Mouse (Mus musculus) limb, embryonic 14.5 days (tissue): ENCODE results near the gene Arih2. TPM values are rescaled to one million over a fixed set of nuclear protein-coding genes. Genes with fewer than 3 reads are reported as not detected.
A peak's percentile ranks its signal among the peaks of the same experiment; 100 is the strongest.

Experiments
- ATAC-seq: fragments of 200-750 bp; cut with Nextera tagmentation; 2 replicates; pipeline ENCODE4 v1.8.0; 2017; ENCODE audit warnings: low read depth, moderate number of reproducible peaks, moderate TSS enrichment; ENCODE audit not compliant: low FRiP score
- DNase-seq: peaks from one replicate; pipeline ENCODE4 v3.0.0-alpha.2; 2015; ENCODE audit warnings: low spot score
- H3K27ac ChIP-seq: fragments of 300-500 bp; sonication (generic); replicated peaks from 2 replicates; pipeline ENCODE4 v1.5.1; 2014; ENCODE audit warnings: low read depth, mild to moderate bottlenecking, low read length, moderate library complexity, mixed read lengths
- H3K27me3 ChIP-seq: fragments of 300-500 bp; sonication (generic); 2 replicates; pipeline ENCODE4 v1.6.1; 2014; ENCODE audit warnings: low read length, mixed read lengths; ENCODE audit not compliant: control insufficient read depth, insufficient read depth
- H3K36me3 ChIP-seq: fragments of 300-500 bp; sonication (generic); 2 replicates; pipeline ENCODE4 v1.6.1; 2014; ENCODE audit warnings: mild to moderate bottlenecking, low read length, moderate library complexity, mixed read lengths; ENCODE audit not compliant: control insufficient read depth, insufficient read depth
- H3K4me1 ChIP-seq: fragments of 300-500 bp; sonication (generic); 2 replicates; pipeline ENCODE4 v1.6.1; 2014; ENCODE audit warnings: antibody characterized with exemption, low read length, mixed read lengths; ENCODE audit not compliant: control insufficient read depth, insufficient read depth
- H3K4me2 ChIP-seq: fragments of 300-500 bp; sonication (generic); replicated peaks from 2 replicates; pipeline ENCODE4 v1.6.1; 2014; ENCODE audit warnings: low read depth, mild to moderate bottlenecking, low read length, moderate library complexity; ENCODE audit not compliant: severe bottlenecking
- H3K4me3 ChIP-seq: fragments of 300-500 bp; sonication (generic); replicated peaks from 2 replicates; pipeline ENCODE4 v1.5.1; 2014; ENCODE audit warnings: low read length
- H3K9ac ChIP-seq: fragments of 300-500 bp; sonication (generic); 2 replicates; pipeline ENCODE4 v1.6.1; 2014; ENCODE audit warnings: mild to moderate bottlenecking, low read depth, low read length, moderate library complexity; ENCODE audit not compliant: severe bottlenecking
- H3K9me3 ChIP-seq: fragments of 300-500 bp; sonication (generic); 2 replicates; pipeline ENCODE4 v1.6.1; 2016; ENCODE audit warnings: low read length; ENCODE audit not compliant: control insufficient read depth
- POLR2A ChIP-seq: fragments of 200-500 bp; IDR thresholded peaks from 2 replicates; pipeline ENCODE4 v1.8.0; 2012; ENCODE audit warnings: inconsistent platforms, mild to moderate bottlenecking, moderate library complexity, borderline replicate concordance; ENCODE audit not compliant: insufficient read depth, insufficient read length; ENCODE audit errors: extremely low read depth
- WGBS: fragments of 180-500 bp; shearing (Covaris S2); extraction: QIAGEN DNeasy Blood & Tissue Kit; methylation state at CpG from one replicate; pipeline ENCODE4 v1.1.7; 2014; 5-methylcytosine and 5-hydroxymethylcytosine counted together
- polyA plus RNA-seq, 2 experiments: library from polyadenylated mRNA; depleted of rRNA in 1 of 2; stranded (reverse) in 1 of 2; unstranded in 1 of 2; fragments of >200 nt; fragmentation: Nextera tagmentation in 1 of 2; extraction: Ambion mirVana in 1 of 2; gene quantifications; 2 replicates each; pipeline versions ENCODE4 v1.2.1 to v1.2.3; 2012 to 2014

Gene Arih2
- polyA plus RNA-seq, 2 experiments: 35.7 to 46.2 TPM

DNA sequence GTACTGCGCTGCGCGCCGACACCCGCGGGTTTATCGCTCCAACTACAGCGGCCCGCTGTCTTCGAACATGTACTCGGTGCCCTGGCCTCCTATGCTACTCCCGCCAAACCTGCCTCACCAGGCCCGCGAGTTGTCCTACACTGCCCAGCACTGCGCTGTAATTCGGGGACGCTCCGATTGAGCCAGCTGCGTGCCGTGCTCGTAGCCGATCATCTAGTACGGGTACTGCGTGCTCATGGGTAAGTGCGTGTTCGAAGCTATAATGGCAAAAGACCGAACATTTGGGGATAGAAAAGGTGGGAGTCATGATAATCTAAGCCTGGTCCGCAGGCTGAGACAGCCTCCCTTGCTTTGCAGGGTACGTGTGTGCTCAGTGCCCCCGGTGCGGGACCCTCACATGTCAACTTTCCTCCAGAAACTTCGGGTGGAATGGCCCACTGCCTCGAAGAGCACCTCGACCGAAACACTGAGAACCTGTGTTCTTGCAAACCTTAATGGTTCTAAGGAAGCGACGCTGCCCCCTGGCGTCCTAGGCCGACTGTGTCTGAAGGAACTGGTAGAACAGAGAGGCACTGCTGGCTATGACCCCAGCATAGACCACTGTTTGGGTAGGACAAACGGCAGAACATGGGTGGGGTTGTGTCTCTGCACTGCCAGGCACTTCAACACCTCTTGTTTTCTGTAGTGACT lies 78.8 kb downstream of the Arih2 start:
- Histone ChIP-seq H3K36me3 (peaks cover 48% of the 10 kb centered on the region), H3K27me3 (no peaks in the 10 kb centered on the region), H3K4me3 (peak overlapping the region; percentile 62), H3K27ac (peak overlapping the region; percentile 67; the same call in 1 of the 2 replicates), H3K9ac (peak overlapping the region; percentile 63), H3K4me1 (peaks cover 16% of the 10 kb centered on the region), H3K4me2 (peak overlapping the region; percentile 99), H3K9me3 (no peaks in the 10 kb centered on the region)
- 2% methylated on average over 35 of the region's 40 CpGs for WGBS
- DNase-seq (peak; percentile 84), ATAC-seq (no peak)
- no peak for TF ChIP-seq POLR2A

DNA sequence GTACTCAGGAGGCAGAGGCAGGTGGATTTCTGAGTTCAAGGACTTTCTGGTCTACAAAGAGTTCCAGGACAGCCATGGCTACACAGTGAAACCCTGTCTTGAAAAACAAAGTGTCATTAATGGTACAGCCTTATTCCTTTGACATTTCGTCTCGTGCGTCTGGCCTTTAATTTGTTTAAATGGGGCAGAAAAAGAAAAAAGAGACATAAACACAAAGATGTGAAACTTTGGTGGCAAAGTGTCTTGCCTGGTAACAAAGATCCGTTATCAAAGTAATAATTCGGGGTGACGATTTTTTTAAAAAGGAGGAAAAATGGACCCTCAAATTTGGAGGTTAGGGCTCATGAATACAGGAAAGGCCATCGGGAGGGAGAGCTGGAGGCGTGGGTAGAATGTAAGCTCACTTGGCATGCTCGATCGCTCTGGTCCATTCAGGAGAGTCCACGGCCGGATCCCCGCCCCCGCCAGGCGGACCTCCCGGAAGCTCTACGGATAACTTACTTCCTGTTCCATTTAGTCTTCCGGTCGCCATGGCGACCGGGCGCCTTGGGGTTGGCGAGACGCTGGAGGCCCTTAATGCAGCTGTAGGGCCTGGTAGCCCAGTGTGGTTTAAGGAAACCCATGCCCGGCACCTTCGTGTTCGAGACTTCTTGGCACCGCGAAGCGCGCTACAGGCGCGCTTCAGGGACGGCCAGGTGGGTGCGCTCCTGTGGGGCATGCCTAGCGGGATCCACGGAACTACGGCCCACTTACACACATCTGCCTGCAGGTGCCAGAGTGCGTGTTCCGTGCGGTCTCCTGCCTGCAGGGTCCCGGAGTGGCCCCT lies 79.6 kb downstream of the Arih2 start, which contains the start of gene Dalrd3:
Dalrd3 (plus strand) TSS at position 506 of the 826 bp plus-strand sequence.
- TF ChIP-seq POLR2A: no peak
- Histone ChIP-seq H3K9ac (peak within 1 kb of the TSS; percentile 63), H3K27me3 (no peaks in the 10 kb centered on the region), H3K36me3 (peaks cover 48% of the 10 kb centered on the region), H3K4me1 (peaks cover 16% of the 10 kb centered on the region), H3K9me3 (no peaks in the 10 kb centered on the region), H3K4me3 (peak within 1 kb of the TSS; percentile 62), H3K4me2 (peak within 1 kb of the TSS; percentile 99), H3K27ac (peak within 1 kb of the TSS; percentile 67; the same call in 1 of the 2 replicates)
- 7% methylated on average over 35 of the region's 42 CpGs for WGBS
- DNase-seq (peak; percentile 97), ATAC-seq (peak; percentile 70)

- Histone ChIP-seq H3K4me3 (peak overlapping the region; percentile 67; the same call in 1 of the 2 replicates), H3K36me3 (peaks cover 49% of the 10 kb centered on the region), H3K9ac (peak overlapping the region; percentile 74; the same call in 1 of the 2 replicates), H3K27ac (0 out of 2 replicates have a peak overlapping the region, but pooled peaks have one; percentile 75), H3K27me3 (no peaks in the 10 kb centered on the region), H3K4me1 (peaks cover 16% of the 10 kb centered on the region), H3K9me3 (no peaks in the 10 kb centered on the region), H3K4me2 (peak overlapping the region; percentile 83)
- ATAC-seq: no peak
- no peak for DNase-seq
- 86% methylated on average over 17 of the region's 17 CpGs for WGBS
- no peak for TF ChIP-seq POLR2A
Observed at GRCm38 (mm10) chr9:108568511-108568921, 80.7 kb downstream of the Arih2 start.

DNA sequence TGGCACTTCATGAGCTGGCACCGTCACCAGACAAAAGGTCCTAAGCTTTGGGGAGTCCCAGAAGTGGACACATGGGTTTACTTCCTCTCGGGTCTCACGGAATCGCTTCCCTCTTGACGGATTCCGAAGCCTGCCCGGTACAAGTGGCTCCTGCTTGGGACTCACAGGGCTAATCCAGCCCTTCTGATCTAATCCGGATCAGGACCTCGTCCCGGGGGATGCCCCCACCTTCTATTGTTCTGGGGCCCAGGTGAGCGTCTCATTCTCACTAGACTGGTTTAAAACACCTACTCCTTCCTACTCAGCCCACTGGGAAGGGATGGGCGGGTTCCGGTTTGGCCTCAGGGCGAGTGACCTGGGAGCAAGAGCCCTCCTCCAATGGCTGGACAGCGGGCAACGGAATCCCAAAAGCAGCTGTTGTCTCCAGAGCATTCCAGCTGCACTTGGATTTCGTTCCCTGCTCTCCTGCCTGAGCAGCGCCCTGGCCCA lies 81.2 kb downstream of the Arih2 start:
- H3K9me3 ChIP-seq: no peaks in the 10 kb centered on the region
- ATAC-seq: no peak
- peaks cover 49% of the 10 kb centered on the region for H3K36me3 ChIP-seq
- H3K4me3 ChIP-seq: peak overlapping the region; percentile 67
- no peaks in the 10 kb centered on the region for H3K27me3 ChIP-seq
- H3K9ac ChIP-seq: peak overlapping the region; percentile 74
- H3K4me1 ChIP-seq: peaks cover 16% of the 10 kb centered on the region
- H3K27ac ChIP-seq: peak overlapping the region; percentile 75
- WGBS: 11% methylated on average over 18 of the region's 18 CpGs
- DNase-seq: no peak
- peak overlapping the region; percentile 83 for H3K4me2 ChIP-seq
- no peak for TF ChIP-seq POLR2A
